ENCODE assay signal across 20 mouse cellular contexts in the genomic region with DNA sequence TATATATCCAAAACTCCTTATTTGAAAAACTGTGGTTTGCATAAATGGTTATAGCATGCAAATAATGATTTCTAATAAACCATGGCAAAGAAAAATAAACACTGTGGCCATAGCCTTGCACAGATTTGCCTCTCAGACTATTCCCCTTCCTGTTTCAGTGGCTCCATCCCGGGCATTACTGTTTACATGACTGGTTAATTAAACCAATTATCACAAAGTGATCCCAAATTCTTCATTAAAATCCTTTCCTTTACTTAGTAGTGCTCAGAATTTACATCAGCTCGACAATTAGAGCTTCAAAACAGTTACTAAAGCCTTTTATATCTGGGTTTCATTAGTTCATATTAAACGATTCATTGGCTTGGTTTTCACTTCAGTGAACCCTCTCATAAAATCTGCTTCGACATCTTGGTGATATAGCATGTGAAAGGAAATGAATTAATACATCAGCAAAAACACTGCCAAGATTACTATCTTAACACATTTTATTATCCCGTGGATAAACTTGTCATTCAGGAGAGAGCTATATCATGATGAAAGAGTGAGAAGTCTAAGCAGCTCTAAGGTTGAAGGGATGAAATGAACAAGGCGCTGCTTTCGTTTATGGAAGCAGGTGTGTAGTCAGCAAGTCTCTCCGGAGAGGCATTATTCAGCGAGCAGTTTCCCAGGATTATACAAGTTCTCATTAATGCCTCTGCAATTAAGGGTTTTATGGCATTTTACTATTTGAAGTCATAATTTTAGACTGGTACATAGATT.
DNase-seq lines count a peak whose midpoint lies in the region; ATAC-seq and TF ChIP-seq lines count a peak whose summit lies in the region.
"Had no signal": no experiment of that assay in that cellular context is flagged by ENCODE, and none has a peak within 500 bp of the region (broad histone marks: within the 10 kb centered on the region; RNA-seq: fewer than 3 reads in every experiment).

No protein-coding gene starts in this region.

- intact Hi-C loops in left cerebral cortex, postnatal 10 days (cut with DNase I) = no loop called here

- peak overlapping the region; percentile 21; the same call in 1 of the 2 replicates for H3K4me2 ChIP-seq in forebrain, embryonic 14.5 days (ENCODE audit: low read length)
- peak overlapping the region; percentile 19 for H3K4me2 ChIP-seq in neural tube, embryonic 14.5 days (ENCODE audit: low read depth, low read length)
- H3K4me2 ChIP-seq: heart, embryonic 12.5 days had no signal

- H3K27ac ChIP-seq in layer of hippocampus, adult 2 months = no peak overlapping the region
- no peak overlapping the region for H3K27ac ChIP-seq in forebrain, embryonic 14.5 days (ENCODE audit: low read depth, low read length)
- peak overlapping the region; percentile 31; the same call in 1 of the 2 replicates for H3K27ac ChIP-seq in neural tube, embryonic 14.5 days (ENCODE audit: low read depth, low read length)
- H3K27ac ChIP-seq: stomach, postnatal 0 days had no signal

- no peak for TF ChIP-seq CTCF in layer of hippocampus, adult 2 months (conservative IDR thresholded peaks at IDR 0.05)

- no peaks in the 10 kb centered on the region for H3K36me3 ChIP-seq in forebrain, embryonic 14.5 days (ENCODE audit: control insufficient read depth, insufficient read depth, low read length)
- no peaks in the 10 kb centered on the region for H3K36me3 ChIP-seq in neural tube, embryonic 14.5 days (ENCODE audit: control insufficient read depth, insufficient read depth, low read length)
- H3K36me3 ChIP-seq: heart, embryonic 12.5 days had no signal

- no peaks in the 10 kb centered on the region for H3K27me3 ChIP-seq in forebrain, embryonic 14.5 days (replicated peaks; ENCODE audit: control insufficient read depth, insufficient read depth, low read length)
- no peaks in the 10 kb centered on the region for H3K27me3 ChIP-seq in neural tube, embryonic 14.5 days (ENCODE audit: control insufficient read depth, insufficient read depth, low read length)
- H3K27me3 ChIP-seq: CH12.LX; heart, embryonic 12.5 days had no signal

- no peaks in the 10 kb centered on the region for H3K4me1 ChIP-seq in forebrain, embryonic 14.5 days (ENCODE audit: control insufficient read depth, insufficient read depth, low read length)
- no peaks in the 10 kb centered on the region for H3K4me1 ChIP-seq in neural tube, embryonic 14.5 days (ENCODE audit: control insufficient read depth, insufficient read depth, low read length)
- H3K4me1 ChIP-seq: heart, embryonic 12.5 days had no signal

- H3K4me3 ChIP-seq in layer of hippocampus, adult 2 months = peak overlapping the region; percentile 30
- no peak overlapping the region for H3K4me3 ChIP-seq in forebrain, embryonic 14.5 days (ENCODE audit: low read depth, low read length)
- no peak overlapping the region for H3K4me3 ChIP-seq in neural tube, embryonic 14.5 days (ENCODE audit: low read depth, low read length)
- H3K4me3 ChIP-seq: heart, embryonic 12.5 days had no signal

- H3K9ac ChIP-seq in forebrain, embryonic 14.5 days (ENCODE audit: low read length) = no peak overlapping the region
- H3K9ac ChIP-seq in neural tube, embryonic 14.5 days (replicated peaks; ENCODE audit: low read depth, low read length) = no peak overlapping the region
- H3K9ac ChIP-seq: heart, embryonic 12.5 days; liver, postnatal 0 days had no signal

- ATAC-seq in forebrain, embryonic 14.5 days = peak; percentile 84
- ATAC-seq in neural tube, embryonic 14.5 days (ENCODE audit: low read depth) = peak; percentile 82
- ATAC-seq: liver, postnatal 0 days had no signal

- DNase-seq in cerebellum, adult 9-10 months = peak; percentile 5
- DNase-seq in cerebellum, adult 9-11 months = no peak
- DNase-seq in layer of hippocampus, adult 2 months (ENCODE audit: low spot score in 2 of 2) = no peak
- DNase-seq in layer of hippocampus, postnatal 10 days (ENCODE audit: low spot score in 2 of 2) = no peak
- peak; percentile 60 for DNase-seq in forebrain, embryonic 14.5 days (ENCODE audit: low spot score)
- DNase-seq in frontal cortex, postnatal 10 days (ENCODE audit: low spot score in 2 of 2) = no peak
- no peak for DNase-seq in left cerebral cortex, postnatal 10 days (ENCODE audit: extremely low spot score in 1 of 2, low spot score in 2 of 2)
- DNase-seq: adrenal gland, postnatal 25 days; embryo, embryonic 11 days; heart, postnatal 36 days; kidney, adult 8-10 months; kidney, postnatal 4 days; layer of hippocampus, postnatal 36 days; liver, postnatal 0 days; lung, postnatal 36 days; thymus, postnatal 25 days had no signal

- H3K9me3 ChIP-seq in forebrain, embryonic 14.5 days (replicated peaks; ENCODE audit: control insufficient read depth, low read length) = no peaks in the 10 kb centered on the region
- H3K9me3 ChIP-seq in neural tube, embryonic 14.5 days (ENCODE audit: control insufficient read depth, low read length) = no peaks in the 10 kb centered on the region
- H3K9me3 ChIP-seq: heart, embryonic 12.5 days had no signal

- 16% methylated on average over 9 of the region's 9 CpGs for WGBS in forebrain, embryonic 14.5 days
- WGBS in neural tube, embryonic 14.5 days = 39% methylated on average over 9 of the region's 9 CpGs

Comparison
In these comparisons a context has a peak if more than half of its experiments do, and no peak if none do; other contexts are left out.
1. DNase-seq: peak in cerebellum, adult 9-10 months (single experiment) and forebrain, embryonic 14.5 days (single experiment); none in cerebellum, adult 9-11 months (single experiment), layer of hippocampus, adult 2 months (0 of 2), layer of hippocampus, postnatal 10 days (0 of 2), frontal cortex, postnatal 10 days (0 of 2) and left cerebral cortex, postnatal 10 days (0 of 2).